ENCODE assay signal across 21 mouse cellular contexts in the genomic region with DNA sequence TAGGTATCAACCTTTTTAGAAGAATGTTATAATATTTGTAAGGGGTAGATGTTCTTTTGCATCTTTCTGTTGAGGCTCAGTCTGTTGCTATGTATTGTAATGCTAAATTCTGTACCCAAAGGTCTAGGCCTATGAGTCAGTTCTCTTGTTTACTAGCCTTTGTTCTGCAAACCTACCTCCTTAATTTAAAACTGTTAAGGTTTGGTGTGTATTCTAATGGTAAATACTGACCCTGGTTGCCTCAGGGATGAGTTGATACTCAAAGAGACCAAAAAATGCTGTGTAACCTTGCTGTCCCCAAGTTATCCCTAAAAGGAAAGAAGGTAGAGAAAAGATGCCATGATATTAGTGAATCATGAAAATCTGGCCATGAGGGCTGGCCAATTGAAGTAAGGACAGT.
"Had no signal": no experiment of that assay in that cellular context is flagged by ENCODE, and none has a peak within 500 bp of the region (broad histone marks: within the 10 kb centered on the region; RNA-seq: fewer than 3 reads in every experiment).

No protein-coding gene starts in this region.

- H3K9ac ChIP-seq: liver, postnatal 0 days; lung, embryonic 15.5 days; midbrain, embryonic 12.5 days; neural tube, embryonic 13.5 days; neural tube, embryonic 15.5 days had no signal

- H3K4me1 ChIP-seq: lung, embryonic 15.5 days; midbrain, embryonic 10.5 days; midbrain, embryonic 12.5 days; neural tube, embryonic 13.5 days; neural tube, embryonic 15.5 days had no signal

- H3K27me3 ChIP-seq: lung, embryonic 15.5 days; midbrain, embryonic 12.5 days; neural tube, embryonic 13.5 days; neural tube, embryonic 15.5 days had no signal

- H3K4me2 ChIP-seq: lung, embryonic 15.5 days; midbrain, embryonic 12.5 days; neural tube, embryonic 13.5 days; neural tube, embryonic 15.5 days had no signal

- H3K4me3 ChIP-seq: lung, embryonic 15.5 days; midbrain, embryonic 10.5 days; midbrain, embryonic 12.5 days; myocyte; neural tube, embryonic 13.5 days; neural tube, embryonic 15.5 days had no signal

- DNase-seq: liver, postnatal 0 days; lung, adult 2 months; lung, postnatal 14 days; lung, postnatal 4 days; midbrain, embryonic 14.5 days; retina, postnatal 1 day; right cerebral cortex, adult 18-20 months; right cerebral cortex, postnatal 25 days; right cerebral cortex, postnatal 4 days; spleen, adult 18-20 months; thymus, adult 18-20 months; thymus, postnatal 14 days; thymus, postnatal 36 days had no signal

- H3K36me3 ChIP-seq: lung, embryonic 15.5 days; midbrain, embryonic 10.5 days; midbrain, embryonic 12.5 days; neural tube, embryonic 13.5 days; neural tube, embryonic 15.5 days had no signal

- H3K9me3 ChIP-seq: lung, embryonic 15.5 days; midbrain, embryonic 12.5 days; neural tube, embryonic 13.5 days; neural tube, embryonic 15.5 days had no signal

- H3K27ac ChIP-seq: lung, embryonic 15.5 days; midbrain, embryonic 10.5 days; midbrain, embryonic 12.5 days; neural tube, embryonic 13.5 days; neural tube, embryonic 15.5 days had no signal

- ATAC-seq: liver, postnatal 0 days; lung, postnatal 0 days; midbrain, embryonic 16.5 days had no signal
